Comparison of ENCODE assay signal across 9 mouse cellular contexts in genomic region chr3:9530097-9530780, GRCm38 (mm10).
DNase-seq lines count a peak whose midpoint lies in the region; ATAC-seq and TF ChIP-seq lines count a peak whose summit lies in the region.
"Had no signal": no experiment of that assay in that cellular context is flagged by ENCODE, and none has a peak within 500 bp of the region (broad histone marks: within the 10 kb centered on the region; RNA-seq: fewer than 3 reads in every experiment).

No protein-coding gene starts in this region.

- no peaks in the 10 kb centered on the region for H3K36me3 ChIP-seq in liver, adult 2 months (ENCODE audit: control insufficient read depth, insufficient read depth, low read length)
- H3K36me3 ChIP-seq in liver, postnatal 0 days (replicated peaks; ENCODE audit: insufficient read depth, low read length): no peaks in the 10 kb centered on the region
- H3K36me3 ChIP-seq in midbrain, embryonic 10.5 days: peaks cover 7% of the 10 kb centered on the region
- H3K36me3 ChIP-seq: liver, embryonic 13.5 days had no signal

- no peak overlapping the region for H3K9ac ChIP-seq in liver, adult 2 months (ENCODE audit: low read depth, low read length)
- no peak overlapping the region for H3K9ac ChIP-seq in liver, postnatal 0 days (replicated peaks)
- H3K9ac ChIP-seq: liver, embryonic 13.5 days had no signal

- ATAC-seq in frontal cortex, adult (ENCODE audit: low TSS enrichment): peak; percentile 90
- no peak for ATAC-seq in liver, postnatal 0 days
- peak; percentile 31; the same call in 1 of the 2 replicates for ATAC-seq in cerebellum, adult (ENCODE audit: insufficient number of reproducible peaks, low FRiP score, low TSS enrichment)

- DNase-seq in frontal cortex, postnatal 25 days (ENCODE audit: low spot score in 2 of 2): no peak
- DNase-seq in liver, adult 2 months (ENCODE audit: extremely low read depth, low read depth, low spot score): peak; percentile 51
- no peak for DNase-seq in liver, postnatal 0 days
- DNase-seq in gastrocnemius, postnatal 14 days: peak; percentile 48
- no peak for DNase-seq in midbrain, embryonic 10.5 days (ENCODE audit: low spot score)
- no peak for DNase-seq in spleen, postnatal 36 days (ENCODE audit: low spot score in 2 of 2)
- DNase-seq: liver, embryonic 13.5 days had no signal

- 84% methylated on average over 9 of the region's 9 CpGs for WGBS in liver, adult 2 months
- WGBS in liver, postnatal 0 days (ENCODE audit: insufficient replicate concordance): 86% methylated on average over 9 of the region's 9 CpGs
- 83% methylated on average over 9 of the region's 9 CpGs for WGBS in midbrain, embryonic 10.5 days

- no peak for TF ChIP-seq EP300 in liver, postnatal 0 days (IDR thresholded peaks at IDR 0.05; ENCODE audit: low read depth)

- no peak overlapping the region for H3K4me2 ChIP-seq in liver, postnatal 0 days (ENCODE audit: low read depth, low read length)
- H3K4me2 ChIP-seq: liver, embryonic 13.5 days had no signal

- H3K79me2 ChIP-seq in liver, adult 2 months (ENCODE audit: control insufficient read depth, insufficient read depth, low read length): no peaks in the 10 kb centered on the region

- H3K9me3 ChIP-seq in liver, postnatal 0 days (ENCODE audit: low read length): no peaks in the 10 kb centered on the region
- no peaks in the 10 kb centered on the region; the same call in 1 of the 2 replicates for H3K9me3 ChIP-seq in midbrain, embryonic 10.5 days (replicated peaks)
- H3K9me3 ChIP-seq: liver, embryonic 13.5 days had no signal

- TF ChIP-seq POLR2A in liver, adult 2 months (IDR thresholded peaks at IDR 0.05; ENCODE audit: extremely low read depth, insufficient read depth, low read length): no peak

- H3K4me3 ChIP-seq in liver, adult 2 months (ENCODE audit: insufficient read depth, low read depth, low read length): no peak overlapping the region
- no peak overlapping the region for H3K4me3 ChIP-seq in liver, postnatal 0 days (ENCODE audit: low read depth, low read length)
- no peak overlapping the region for H3K4me3 ChIP-seq in midbrain, embryonic 10.5 days
- H3K4me3 ChIP-seq: liver, embryonic 13.5 days had no signal

- no peaks in the 10 kb centered on the region for H3K27me3 ChIP-seq in liver, adult 2 months (ENCODE audit: control insufficient read depth, insufficient read depth, low read length)
- no peaks in the 10 kb centered on the region for H3K27me3 ChIP-seq in liver, postnatal 0 days (ENCODE audit: insufficient read depth, low read length)
- no peaks in the 10 kb centered on the region for H3K27me3 ChIP-seq in midbrain, embryonic 10.5 days (ENCODE audit: low read depth, poor library complexity, severe bottlenecking)
- H3K27me3 ChIP-seq: liver, embryonic 13.5 days had no signal

- TF ChIP-seq CTCF in liver, adult 2 months (IDR thresholded peaks at IDR 0.05; ENCODE audit: low read depth, low read length): no peak
- TF ChIP-seq CTCF in liver, postnatal 0 days (IDR thresholded peaks at IDR 0.05; ENCODE audit: low read depth): no peak

- no peaks in the 10 kb centered on the region for H3K4me1 ChIP-seq in liver, adult 2 months (ENCODE audit: control insufficient read depth, insufficient read depth, low read length)
- H3K4me1 ChIP-seq in liver, postnatal 0 days (ENCODE audit: insufficient read depth): no peaks in the 10 kb centered on the region
- no peaks in the 10 kb centered on the region for H3K4me1 ChIP-seq in midbrain, embryonic 10.5 days

- no peak overlapping the region for H3K27ac ChIP-seq in liver, adult 2 months (replicated peaks; ENCODE audit: insufficient read depth, low read depth, low read length)
- H3K27ac ChIP-seq in liver, postnatal 0 days (ENCODE audit: low read depth): no peak overlapping the region
- H3K27ac ChIP-seq in midbrain, embryonic 10.5 days (replicated peaks): no peak overlapping the region
- H3K27ac ChIP-seq: liver, embryonic 13.5 days had no signal

- intact Hi-C loops in gastrocnemius, postnatal 14 days (cut with DNase I; ENCODE audit: low total_unique reads): no loop called here

Comparison
In these comparisons a context has a peak if more than half of its experiments do, and no peak if none do; other contexts are left out.
1. DNase-seq: peak in liver, adult 2 months (single experiment) and gastrocnemius, postnatal 14 days (single experiment); none in frontal cortex, postnatal 25 days (0 of 2), liver, postnatal 0 days (single experiment), midbrain, embryonic 10.5 days (single experiment) and spleen, postnatal 36 days (0 of 2).